Mouse (Mus musculus) ES-E14 (cell line): ENCODE measurements around the gene Tfdp1. TPM values are rescaled to one million over a fixed set of nuclear protein-coding genes. Genes with fewer than 3 reads are reported as not detected.

Experiments
- DNase-seq: peaks from one replicate; pipeline ENCODE4 v3.0.0-alpha.2; 2013; ENCODE audit warnings: low read depth, low spot score
- H3K27ac ChIP-seq: 2 replicates; pipeline ENCODE4 v1.5.1; 2012; ENCODE audit warnings: low read depth, mild to moderate bottlenecking, low read length, moderate library complexity, mixed read lengths; ENCODE audit not compliant: poor library complexity, insufficient read depth, severe bottlenecking
- H3K36me3 ChIP-seq: 2 replicates; pipeline ENCODE4 v1.6.1; 2012; ENCODE audit warnings: mild to moderate bottlenecking, low read length, moderate library complexity, mixed read lengths; ENCODE audit not compliant: control insufficient read depth, poor library complexity, insufficient read depth, severe bottlenecking
- H3K4me1 ChIP-seq, 2 experiments: fragments of 150-350 bp in 1 of 2; sonication (generic) in 1 of 2; 2 replicates each; pipeline ENCODE4 v1.6.1; 2012; ENCODE audit warnings: low read length in 2 of 2, mild to moderate bottlenecking in 1 of 2, mixed read lengths in 1 of 2; ENCODE audit not compliant: control insufficient read depth in 2 of 2, insufficient read depth in 2 of 2, poor library complexity in 1 of 2
- H3K4me3 ChIP-seq, 2 experiments: fragments of 150-350 bp in 1 of 2; sonication (generic) in 1 of 2; 2 replicates each; pipeline ENCODE4 v1.5.1; 2012; ENCODE audit warnings: low read length in 2 of 2, low read depth in 1 of 2, mild to moderate bottlenecking in 1 of 2, mixed read lengths in 1 of 2; ENCODE audit not compliant: insufficient read depth in 1 of 2, poor library complexity in 1 of 2, severe bottlenecking in 1 of 2
- H3K9ac ChIP-seq: 2 replicates; pipeline ENCODE4 v1.6.1; 2012; ENCODE audit warnings: low read depth, mild to moderate bottlenecking, low read length, mixed read lengths; ENCODE audit not compliant: poor library complexity, insufficient read depth, severe bottlenecking
- H3K9me3 ChIP-seq: fragments of 150-350 bp; sonication (generic); 2 replicates; pipeline ENCODE4 v1.6.1; 2012; ENCODE audit warnings: low read depth, mild to moderate bottlenecking, low read length; ENCODE audit not compliant: control insufficient read depth, insufficient read depth
- CHD2 ChIP-seq: IDR thresholded peaks from 2 replicates; pipeline ENCODE4 v1.6.1; 2014; ENCODE audit warnings: mild to moderate bottlenecking, low read depth, low read length, inconsistent platforms
- HCFC1 ChIP-seq: IDR thresholded peaks from 2 replicates; pipeline ENCODE4 v1.6.1; 2012; ENCODE audit warnings: low read length, inconsistent platforms, borderline replicate concordance; ENCODE audit not compliant: insufficient read depth
- MAFK ChIP-seq: IDR thresholded peaks from 2 replicates; pipeline ENCODE4 v1.6.1; 2014; ENCODE audit warnings: mild to moderate bottlenecking, low read depth, low read length, inconsistent platforms; ENCODE audit not compliant: insufficient read depth
- ZC3H11A ChIP-seq: IDR thresholded peaks from 2 replicates; pipeline ENCODE4 v1.6.1; 2012; ENCODE audit warnings: low read depth, mild to moderate bottlenecking, inconsistent platforms, low read length, borderline replicate concordance
- ZNF384 ChIP-seq: IDR thresholded peaks from 2 replicates; pipeline ENCODE4 v1.6.1; 2012; ENCODE audit warnings: low read depth, low read length, inconsistent platforms
- in situ Hi-C, 2 experiments: fragments of 600-800 bp; cut with MboI; formaldehyde crosslinking; loops; one replicate each; pipeline ENCODE4 v1.15.1; 2025; ENCODE audit warnings: low sequenced_read_pairs in 2 of 2, inconsistent platforms in 1 of 2; ENCODE audit not compliant: unreplicated experiment in 2 of 2
- total RNA-seq: library from RNA; depleted of rRNA; stranded (reverse); fragments of 300-350 nt; gene quantifications from 2 replicates; pipeline ENCODE4 v1.2.3, GENCODE M21; 2012

Tfdp1 gene
- total RNA-seq, 1 experiment = 110 TPM

- peaks cover 14% of the 10 kb centered on the region for H3K36me3 ChIP-seq
- H3K4me1 ChIP-seq = peaks cover 5 to 11% of the 10 kb centered on the region in 2 experiments; a peak in 3 of 4 replicates
- H3K4me3 ChIP-seq = no peak overlapping the region
- in situ Hi-C loops = no loop called here
- no peak for DNase-seq
- no peaks in the 10 kb centered on the region for H3K9me3 ChIP-seq
- TF ChIP-seq HCFC1 (no peak), MAFK (no peak), CHD2 (no peak), ZNF384 (no peak), ZC3H11A (no peak)
- no peak overlapping the region for H3K27ac ChIP-seq
- H3K9ac ChIP-seq = peak overlapping the region; percentile 82; the same call in 1 of the 2 replicates
These were observed 873 bp upstream of the Tfdp1 start for GRCm38 (mm10) chr8:13337678-13338077.

- in situ Hi-C loops = no loop called here
- TF ChIP-seq ZC3H11A (no peak), ZNF384 (no peak)
- Histone ChIP-seq H3K9ac (peak overlapping the region; percentile 96), H3K4me3 (peak overlapping the region; percentile 85 to 91), H3K27ac (peak overlapping the region; percentile 54), H3K36me3 (peaks cover 24% of the 10 kb centered on the region), H3K9me3 (no peaks in the 10 kb centered on the region), H3K4me1 (peaks cover 5 to 11% of the 10 kb centered on the region in 2 experiments; a peak in 3 of 4 replicates)
- DNase-seq = no peak
These were observed 522 bp downstream of the Tfdp1 start for GRCm38 (mm10) chr8:13338901-13339645.

- DNase-seq = no peak
- in situ Hi-C loops = no loop called here
- Histone ChIP-seq H3K4me1 (peaks cover 5 to 11% of the 10 kb centered on the region in 2 experiments; a peak in 3 of 4 replicates), H3K9me3 (no peaks in the 10 kb centered on the region), H3K9ac (peak overlapping the region; percentile 96), H3K27ac (no peak overlapping the region), H3K36me3 (peaks cover 29% of the 10 kb centered on the region), H3K4me3 (peak overlapping the region; percentile 85 to 91)
- no peak for TF ChIP-seq MAFK
- TF ChIP-seq ZC3H11A = no peak
- TF ChIP-seq ZNF384 = no peak; the same call in 1 of the 2 replicates
- TF ChIP-seq CHD2 = no peak
- no peak for TF ChIP-seq HCFC1
These were observed 1.1 kb downstream of the Tfdp1 start for GRCm38 (mm10) chr8:13339646-13339990.

GRCm38 (mm10) chr8:13340650-13341049 lies 2.1 kb downstream of the Tfdp1 start:
- no peak for DNase-seq
- Histone ChIP-seq H3K9ac (peak overlapping the region; percentile 65), H3K27ac (no peak overlapping the region), H3K4me3 (peak overlapping the region in 1 of 2 experiments; percentile 91; a peak in 1 of 4 replicates), H3K36me3 (peaks cover 35% of the 10 kb centered on the region), H3K9me3 (no peaks in the 10 kb centered on the region), H3K4me1 (peaks cover 5 to 11% of the 10 kb centered on the region in 2 experiments; a peak in 3 of 4 replicates)
- TF ChIP-seq CHD2 = no peak
- TF ChIP-seq MAFK = peak; percentile 46; the same call in 1 of the 2 replicates
- TF ChIP-seq HCFC1 = no peak
- no peak for TF ChIP-seq ZNF384
- in situ Hi-C loops = no loop called here
